14 mouse cellular contexts compared by ENCODE assay signal in the genomic region with DNA sequence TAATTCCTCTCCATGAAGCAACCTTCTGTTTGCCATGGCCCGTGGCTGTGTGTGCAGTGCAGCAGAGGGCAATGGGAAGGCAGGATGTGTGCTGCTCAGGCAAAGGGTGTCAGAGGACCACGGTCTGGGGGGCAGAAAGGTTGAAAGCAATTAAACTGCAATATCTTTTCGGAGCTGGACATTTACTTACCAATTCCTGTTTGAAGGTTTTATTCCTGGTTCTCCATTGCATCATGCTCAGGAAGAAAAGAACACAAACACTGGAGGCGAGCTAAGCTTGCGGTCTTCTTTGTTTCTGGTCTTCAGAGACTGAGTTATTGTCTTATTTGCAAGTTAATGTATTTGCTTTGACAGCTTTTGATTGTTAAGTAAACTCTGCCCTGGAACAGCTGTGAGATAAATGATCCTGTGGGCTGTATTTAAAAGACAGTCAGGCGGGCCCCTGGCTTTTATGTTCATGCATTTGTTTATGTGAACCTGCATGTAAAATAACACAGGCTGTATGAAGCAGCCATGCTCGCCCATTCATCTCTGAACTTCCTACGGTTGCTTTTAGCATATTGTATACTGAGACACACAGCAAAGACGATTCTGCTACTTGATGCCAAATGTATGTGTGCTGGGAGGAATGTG.
A peak's percentile ranks its signal among the peaks of the same experiment; 100 is the strongest.
DNase-seq lines count a peak whose midpoint lies in the region; ATAC-seq and TF ChIP-seq lines count a peak whose summit lies in the region.
"Had no signal": no experiment of that assay in that cellular context is flagged by ENCODE, and none has a peak within 500 bp of the region (broad histone marks: within the 10 kb centered on the region; RNA-seq: fewer than 3 reads in every experiment).

No protein-coding gene starts in this region.

- TF ChIP-seq CTCF in lung, adult 2 months (IDR thresholded peaks at IDR 0.05; ENCODE audit: insufficient read depth, low read length) = no peak
- TF ChIP-seq CTCF in olfactory bulb, adult 2 months (IDR thresholded peaks at IDR 0.05; ENCODE audit: insufficient read depth, low read depth, low read length) = no peak
- TF ChIP-seq CTCF in left cerebral cortex, adult 2 months (IDR thresholded peaks at IDR 0.05) = no peak

- WGBS in lung, embryonic 15.5 days = 10% methylated on average over 9 of the region's 9 CpGs
- 23% methylated on average over 9 of the region's 9 CpGs for WGBS in lung, adult 2 months
- WGBS in forebrain, embryonic 13.5 days = 5% methylated on average over 9 of the region's 9 CpGs
- 32% methylated on average over 9 of the region's 9 CpGs for WGBS in olfactory bulb, adult 2 months

- H3K36me3 ChIP-seq in lung, embryonic 15.5 days = no peaks in the 10 kb centered on the region
- H3K36me3 ChIP-seq in forebrain, embryonic 13.5 days (ENCODE audit: poor library complexity, severe bottlenecking) = no peaks in the 10 kb centered on the region
- H3K36me3 ChIP-seq: G1E; heart, embryonic 13.5 days; stomach, embryonic 15.5 days had no signal

- peak overlapping the region; percentile 29; the same call in 1 of the 2 replicates for H3K27ac ChIP-seq in lung, embryonic 15.5 days
- H3K27ac ChIP-seq in forebrain, embryonic 13.5 days = peak overlapping the region; percentile 69
- peak overlapping the region; percentile 69; the same call in 1 of the 2 replicates for H3K27ac ChIP-seq in olfactory bulb, adult 2 months (ENCODE audit: insufficient read depth, low read depth, low read length)
- no peak overlapping the region for H3K27ac ChIP-seq in left cerebral cortex, adult 2 months
- H3K27ac ChIP-seq: heart, embryonic 13.5 days; liver, embryonic 14.5 days; stomach, embryonic 15.5 days had no signal

- H3K4me3 ChIP-seq in lung, embryonic 15.5 days = no peak overlapping the region
- H3K4me3 ChIP-seq in lung, adult 2 months (replicated peaks; ENCODE audit: extremely low read depth, low read depth, low read length) = no peak overlapping the region
- no peak overlapping the region for H3K4me3 ChIP-seq in forebrain, embryonic 13.5 days
- no peak overlapping the region for H3K4me3 ChIP-seq in olfactory bulb, adult 2 months (ENCODE audit: insufficient read depth, low read depth, low read length)
- H3K4me3 ChIP-seq in left cerebral cortex, adult 2 months = no peak overlapping the region
- H3K4me3 ChIP-seq: heart, embryonic 13.5 days; stomach, embryonic 15.5 days had no signal

- H3K4me2 ChIP-seq in lung, embryonic 15.5 days = no peak overlapping the region
- H3K4me2 ChIP-seq in forebrain, embryonic 13.5 days = peak overlapping the region; percentile 21
- H3K4me2 ChIP-seq: heart, embryonic 13.5 days; stomach, embryonic 15.5 days had no signal

- DNase-seq in lung, adult 2 months = no peak
- DNase-seq in lung, postnatal 10 days = peak; percentile 26
- no peak for DNase-seq in urinary bladder, postnatal 14 days (ENCODE audit: low spot score)
- no peak for DNase-seq in left cerebral cortex, adult 2 months (ENCODE audit: extremely low spot score in 1 of 2, low spot score in 2 of 2)
- no peak for DNase-seq in thymus, postnatal 0 days (ENCODE audit: low spot score)
- DNase-seq: adrenal gland, adult 2 months; cerebellum, adult 11 months had no signal

- peaks cover 7% of the 10 kb centered on the region for H3K4me1 ChIP-seq in lung, embryonic 15.5 days
- H3K4me1 ChIP-seq in lung, adult 2 months (ENCODE audit: control insufficient read depth, insufficient read depth, low read length) = no peaks in the 10 kb centered on the region; the same call in 1 of the 2 replicates
- H3K4me1 ChIP-seq in forebrain, embryonic 13.5 days = peaks cover 32% of the 10 kb centered on the region
- H3K4me1 ChIP-seq in olfactory bulb, adult 2 months (ENCODE audit: control insufficient read depth, insufficient read depth, low read length) = peaks cover 14% of the 10 kb centered on the region
- H3K4me1 ChIP-seq: stomach, embryonic 15.5 days had no signal

- no peaks in the 10 kb centered on the region for H3K27me3 ChIP-seq in lung, embryonic 15.5 days
- H3K27me3 ChIP-seq in forebrain, embryonic 13.5 days = peaks cover 12% of the 10 kb centered on the region; the same call in 1 of the 2 replicates
- H3K27me3 ChIP-seq: heart, embryonic 13.5 days; stomach, embryonic 15.5 days had no signal

- ATAC-seq in lung, embryonic 15.5 days (ENCODE audit: borderline replicate concordance, extremely low read depth, low FRiP score, low TSS enrichment) = peak; percentile 68
- ATAC-seq in forebrain, embryonic 13.5 days = peak; percentile 75

- H3K9ac ChIP-seq in lung, embryonic 15.5 days = no peak overlapping the region
- H3K9ac ChIP-seq in forebrain, embryonic 13.5 days = no peak overlapping the region
- H3K9ac ChIP-seq: heart, embryonic 13.5 days; liver, embryonic 14.5 days; stomach, embryonic 15.5 days had no signal

- TF ChIP-seq POLR2A in lung, adult 2 months (IDR thresholded peaks at IDR 0.05; ENCODE audit: borderline replicate concordance, extremely low read depth, low read depth, low read length) = no peak
- TF ChIP-seq POLR2A in olfactory bulb, adult 2 months (IDR thresholded peaks at IDR 0.05; ENCODE audit: insufficient read depth, low read depth, low read length) = no peak

- H3K9me3 ChIP-seq in lung, embryonic 15.5 days = no peaks in the 10 kb centered on the region
- H3K9me3 ChIP-seq in forebrain, embryonic 13.5 days (replicated peaks) = no peaks in the 10 kb centered on the region
- H3K9me3 ChIP-seq: G1E; heart, embryonic 13.5 days; stomach, embryonic 15.5 days had no signal

- intact Hi-C loops in left cerebral cortex, adult 2 months (cut with DNase I) = no loop called here
